In the genomic region with DNA sequence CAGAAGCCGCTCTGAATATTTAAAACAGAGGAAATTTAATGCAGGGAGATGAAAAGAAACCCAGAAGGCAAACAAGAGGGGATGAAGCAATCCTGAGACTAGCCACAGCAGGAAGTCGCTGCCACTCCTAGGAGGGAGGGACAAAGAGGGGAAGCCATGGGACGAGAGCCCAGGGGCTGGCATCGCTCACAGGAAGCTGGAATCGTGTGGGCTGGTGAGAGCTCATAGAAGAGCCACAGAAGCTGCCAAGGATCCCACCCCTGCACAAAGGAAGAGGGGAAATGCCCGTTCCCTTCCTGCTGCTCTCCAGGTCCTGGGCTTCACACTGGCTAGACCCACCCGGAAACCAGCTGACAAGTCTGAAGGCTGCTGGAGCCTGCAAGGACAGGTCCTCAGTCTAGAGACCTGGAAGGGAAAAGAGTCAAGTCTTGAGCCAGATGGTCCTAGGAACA, we compare ENCODE assay signal across 8 mouse cellular contexts.
DNase-seq lines count a peak whose midpoint lies in the region; ATAC-seq lines count a peak whose summit lies in the region.

No protein-coding gene starts in this region.

- 28% methylated on average over 7 of the region's 7 CpGs for WGBS in neural tube, embryonic 13.5 days

- H3K36me3 ChIP-seq in neural tube, embryonic 13.5 days = no peaks in the 10 kb centered on the region

- ATAC-seq in hematopoietic stem cell, adult 5-6 weeks (replicated peaks in 1 of 2; ENCODE audit: insufficient read depth in 1 of 2, low FRiP score in 2 of 2, low TSS enrichment in 1 of 2, low read depth in 1 of 2, poor library complexity in 2 of 2, severe bottlenecking in 2 of 2) = peak; percentile 68 to 92
- ATAC-seq in neural tube, embryonic 13.5 days (ENCODE audit: low read depth) = peak; percentile 54

- H3K4me1 ChIP-seq in neural tube, embryonic 13.5 days (replicated peaks) = peaks cover 26% of the 10 kb centered on the region

- H3K9me3 ChIP-seq in neural tube, embryonic 13.5 days = no peaks in the 10 kb centered on the region

- H3K9ac ChIP-seq in neural tube, embryonic 13.5 days = no peak overlapping the region

- DNase-seq in R1 (ENCODE audit: low read depth, low spot score) = peak; percentile 96
- DNase-seq in cerebellum, postnatal 14 days = peak; percentile 80 to 84
- DNase-seq in frontal cortex, postnatal 10 days (ENCODE audit: low spot score in 2 of 2) = peak; percentile 64 to 76
- peak; percentile 69 to 83 for DNase-seq in layer of hippocampus, adult 8-10 months (ENCODE audit: low spot score in 2 of 2)
- DNase-seq in lung, adult 18-20 months = peak; percentile 85 to 92
- DNase-seq in natural killer cell, adult 2 months (ENCODE audit: low spot score in 2 of 2) = no peak

- H3K4me2 ChIP-seq in neural tube, embryonic 13.5 days = peak overlapping the region; percentile 11; the same call in 1 of the 2 replicates

- no peaks in the 10 kb centered on the region for H3K27me3 ChIP-seq in neural tube, embryonic 13.5 days

- H3K27ac ChIP-seq in neural tube, embryonic 13.5 days (replicated peaks) = peak overlapping the region; percentile 52

- H3K4me3 ChIP-seq in neural tube, embryonic 13.5 days = no peak overlapping the region

Comparison
In these comparisons a context has a peak if more than half of its experiments do, and no peak if none do; other contexts are left out.
1. DNase-seq: peak in R1 (single experiment), cerebellum, postnatal 14 days (2 of 2), frontal cortex, postnatal 10 days (2 of 2), layer of hippocampus, adult 8-10 months (2 of 2) and lung, adult 18-20 months (2 of 2); none in natural killer cell, adult 2 months (0 of 2).